Mouse (Mus musculus) stomach, embryonic 16.5 days (tissue): ENCODE data around the gene Vps37c. TPM values are rescaled to one million over a fixed set of nuclear protein-coding genes. Genes with fewer than 3 reads are reported as not detected.

Experiments
- ATAC-seq: fragments of 200-750 bp; cut with Nextera tagmentation; 2 replicates; pipeline ENCODE4 v1.8.0; 2017; ENCODE audit warnings: moderate number of reproducible peaks, moderate TSS enrichment; ENCODE audit not compliant: insufficient read depth, low FRiP score
- H3K27ac ChIP-seq: fragments of 300-500 bp; sonication (generic); 2 replicates; pipeline ENCODE4 v1.5.1; 2014; ENCODE audit warnings: low read length
- H3K27me3 ChIP-seq: fragments of 300-500 bp; sonication (generic); 2 replicates; pipeline ENCODE4 v1.6.1; 2014; ENCODE audit warnings: low read length, control low read depth, mixed read lengths; ENCODE audit not compliant: control insufficient read depth, insufficient read depth
- H3K36me3 ChIP-seq: fragments of 300-500 bp; sonication (generic); 2 replicates; pipeline ENCODE4 v1.6.1; 2014; ENCODE audit warnings: low read length; ENCODE audit not compliant: control insufficient read depth, insufficient read depth
- H3K4me1 ChIP-seq: fragments of 300-500 bp; sonication (generic); 2 replicates; pipeline ENCODE4 v1.6.1; 2014; ENCODE audit warnings: low read length, control low read depth, mixed read lengths; ENCODE audit not compliant: control insufficient read depth, insufficient read depth
- H3K4me2 ChIP-seq: fragments of 300-500 bp; sonication (generic); 2 replicates; pipeline ENCODE4 v1.6.1; 2014; ENCODE audit warnings: low read depth, low read length, mixed read lengths
- H3K4me3 ChIP-seq: fragments of 300-500 bp; sonication (generic); replicated peaks from 2 replicates; pipeline ENCODE4 v1.5.1; 2014; ENCODE audit warnings: mild to moderate bottlenecking, low read length
- H3K9ac ChIP-seq: fragments of 300-500 bp; sonication (generic); 2 replicates; pipeline ENCODE4 v1.6.1; 2014; ENCODE audit warnings: low read length
- H3K9me3 ChIP-seq: fragments of 300-500 bp; sonication (generic); replicated peaks from 2 replicates; pipeline ENCODE4 v1.6.1; 2016; ENCODE audit warnings: low read length, control low read depth; ENCODE audit not compliant: control insufficient read depth
- WGBS: fragments of 180-500 bp; shearing (Covaris S2); extraction: QIAGEN DNeasy Blood & Tissue Kit; methylation state at CpG from one replicate; pipeline ENCODE4 v1.1.7; 2014; 5-methylcytosine and 5-hydroxymethylcytosine counted together
- polyA plus RNA-seq: library from polyadenylated mRNA; unstranded; fragments of >200 nt; fragmentation: Nextera tagmentation; extraction: Ambion mirVana; gene quantifications from 2 replicates; pipeline ENCODE4 v1.2.1, GENCODE M21; 2015

Gene Vps37c
- polyA plus RNA-seq: 48.7 and 60.3 TPM in 2 replicates

DNA sequence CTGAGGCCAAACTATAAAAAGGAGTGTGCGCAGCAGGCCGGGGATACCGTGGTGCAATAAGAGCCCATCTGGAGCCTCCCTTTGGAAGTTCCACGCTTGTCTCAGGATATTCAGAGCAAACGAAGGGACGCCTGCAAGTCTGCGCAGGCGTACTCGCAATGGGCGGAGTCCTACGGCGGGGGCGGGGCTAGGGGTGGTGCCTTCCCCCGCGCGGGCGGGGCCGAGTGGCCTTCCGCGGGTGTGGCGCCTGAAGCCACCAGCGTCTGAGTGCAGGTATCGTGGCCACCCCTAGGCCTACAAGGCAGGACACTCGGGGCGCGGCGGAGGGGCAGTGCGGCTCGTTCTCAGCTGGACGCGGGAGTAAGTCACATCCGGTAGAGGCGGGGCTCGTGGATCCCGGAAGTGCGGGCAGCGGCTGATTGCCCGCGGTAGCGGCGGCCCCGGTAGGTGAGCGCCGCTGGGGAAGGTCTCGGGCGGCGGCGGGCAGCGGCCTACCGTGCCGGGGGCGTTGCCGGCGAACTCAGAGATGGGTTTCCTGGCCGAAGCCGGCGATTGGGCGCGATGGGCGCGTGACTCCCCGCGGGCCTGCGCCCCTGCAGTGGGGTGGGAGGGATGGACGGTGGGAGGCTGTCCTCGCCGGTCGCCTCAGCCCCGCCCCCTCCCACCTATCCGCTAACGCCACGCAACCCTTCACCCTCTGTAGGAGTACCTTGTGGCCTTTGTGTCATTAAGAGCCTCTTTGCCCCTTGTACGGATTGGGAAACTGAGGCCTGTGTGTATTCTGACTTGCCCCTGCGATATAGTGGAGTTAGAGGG lies at the start of gene Vps37c:
Gene Vps37c (plus strand): TSS at position 199 of the 816 bp plus-strand sequence.
- Histone ChIP-seq H3K4me2 (peak within 1 kb of the TSS; percentile 80), H3K36me3 (no peaks in the 10 kb centered on the region), H3K27ac (peak within 1 kb of the TSS; percentile 94), H3K9ac (peak within 1 kb of the TSS; percentile 81), H3K4me1 (peaks cover 29% of the 10 kb centered on the region), H3K9me3 (no peaks in the 10 kb centered on the region), H3K4me3 (peak within 1 kb of the TSS; percentile 60), H3K27me3 (no peaks in the 10 kb centered on the region)
- ATAC-seq: peak; percentile 91
- under 1% methylated on average over 73 of the region's 74 CpGs for WGBS

DNA sequence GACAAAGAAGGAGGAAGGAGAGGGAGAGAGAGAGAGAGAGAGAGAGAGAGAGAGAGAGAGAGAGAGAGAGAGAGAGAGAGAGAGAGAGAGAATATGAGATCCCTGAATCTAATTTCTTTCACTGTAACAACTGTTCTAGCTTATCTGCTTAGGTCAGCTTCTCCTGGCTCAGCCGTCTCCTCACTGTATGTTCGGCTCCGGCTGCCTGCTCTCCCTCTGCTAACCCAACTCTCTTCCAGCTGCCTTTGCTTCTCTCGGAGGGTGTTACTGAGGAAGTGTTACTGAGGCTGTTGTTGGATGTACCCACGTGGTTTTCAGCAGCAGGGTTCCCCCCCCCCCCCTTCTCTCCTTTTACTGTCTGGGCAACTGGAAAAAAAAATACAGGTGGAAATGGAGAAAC lies 48.5 kb upstream of the Vps37c start:
- 8% methylated on average over 5 of the region's 5 CpGs for WGBS
- ATAC-seq: no peak
- Histone ChIP-seq H3K9ac (no peak overlapping the region), H3K4me3 (no peak overlapping the region), H3K9me3 (no peaks in the 10 kb centered on the region), H3K27me3 (no peaks in the 10 kb centered on the region; the same call in 1 of the 2 replicates), H3K27ac (no peak overlapping the region), H3K36me3 (no peaks in the 10 kb centered on the region), H3K4me2 (no peak overlapping the region), H3K4me1 (peaks cover 4% of the 10 kb centered on the region; the same call in 1 of the 2 replicates)

DNA sequence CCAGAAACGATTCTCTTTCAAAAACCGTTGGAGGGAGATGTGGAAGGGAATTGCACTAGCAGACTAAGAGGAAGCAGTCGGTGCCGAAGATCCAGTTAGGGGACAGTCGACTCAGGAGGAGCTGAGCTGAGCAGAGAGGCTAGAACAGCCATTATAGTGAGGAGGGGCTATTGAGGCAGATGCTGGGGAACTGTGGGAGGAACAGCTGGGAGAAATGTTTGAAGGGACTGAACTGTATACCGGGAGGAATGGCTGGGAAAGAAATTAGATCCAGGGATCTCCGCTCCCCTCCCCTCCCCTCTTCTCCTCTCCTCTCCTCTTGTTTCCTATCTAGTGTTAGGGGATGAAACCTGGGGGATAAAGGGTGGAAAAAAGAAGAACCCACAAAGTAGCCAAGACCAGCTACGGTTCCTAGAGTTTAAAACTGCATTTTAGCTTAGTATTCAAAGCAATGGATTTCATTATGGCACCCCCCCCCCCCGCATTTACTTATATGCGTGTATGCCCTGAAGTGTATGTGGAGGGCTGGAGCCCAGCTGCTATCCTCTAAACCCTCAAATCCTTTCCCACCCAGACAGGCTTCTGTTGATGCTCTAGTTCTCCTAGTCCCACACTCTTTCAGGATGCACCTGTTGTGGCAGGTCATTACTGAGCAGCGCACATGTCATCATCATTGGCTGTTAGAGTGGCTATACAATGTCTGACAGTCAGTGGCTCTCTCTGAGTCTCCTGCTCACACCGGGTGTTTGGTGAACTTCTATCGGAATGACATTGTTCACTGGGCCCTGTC lies 47.8 kb upstream of the Vps37c start:
- Histone ChIP-seq H3K27ac (no peak overlapping the region), H3K9ac (no peak overlapping the region), H3K9me3 (no peaks in the 10 kb centered on the region), H3K36me3 (no peaks in the 10 kb centered on the region), H3K4me1 (no peaks in the 10 kb centered on the region; the same call in 1 of the 2 replicates), H3K4me3 (no peak overlapping the region), H3K4me2 (no peak overlapping the region), H3K27me3 (no peaks in the 10 kb centered on the region; the same call in 1 of the 2 replicates)
- ATAC-seq: no peak
- 49% methylated on average over 13 of the region's 13 CpGs for WGBS

DNA sequence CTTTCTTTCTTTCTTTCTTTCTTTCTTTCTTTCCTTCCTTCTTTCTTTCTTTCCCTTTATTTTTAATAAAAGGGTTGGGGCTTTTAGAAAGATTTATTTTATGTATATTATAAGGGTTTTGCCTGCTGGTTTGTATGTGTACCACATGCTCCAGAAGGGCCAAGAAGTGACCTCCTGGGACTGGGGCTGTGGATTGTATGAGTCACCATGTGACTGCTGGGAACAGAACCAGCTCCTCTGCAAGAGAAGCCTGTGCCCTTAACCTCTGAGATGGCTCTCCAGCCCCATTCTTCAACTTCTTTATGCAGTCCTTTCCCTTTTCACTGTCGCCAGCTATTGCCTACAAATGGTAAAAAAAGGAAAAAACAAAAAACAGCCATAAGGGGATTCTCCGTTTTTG lies 42.9 kb upstream of the Vps37c start:
- 80% methylated on average over 2 of the region's 2 CpGs for WGBS
- ATAC-seq: no peak
- H3K4me1 ChIP-seq: no peaks in the 10 kb centered on the region; the same call in 1 of the 2 replicates
- no peaks in the 10 kb centered on the region for H3K9me3 ChIP-seq
- H3K4me2 ChIP-seq: no peak overlapping the region
- no peaks in the 10 kb centered on the region; the same call in 1 of the 2 replicates for H3K27me3 ChIP-seq
- H3K9ac ChIP-seq: no peak overlapping the region
- H3K4me3 ChIP-seq: no peak overlapping the region
- H3K27ac ChIP-seq: no peak overlapping the region
- no peaks in the 10 kb centered on the region for H3K36me3 ChIP-seq

- Histone ChIP-seq H3K27ac (no peak overlapping the region), H3K27me3 (no peaks in the 10 kb centered on the region), H3K4me1 (no peaks in the 10 kb centered on the region), H3K36me3 (no peaks in the 10 kb centered on the region), H3K4me3 (no peak overlapping the region), H3K4me2 (no peak overlapping the region), H3K9me3 (no peaks in the 10 kb centered on the region), H3K9ac (no peak overlapping the region)
- ATAC-seq: no peak
- 76% methylated on average over 8 of the region's 8 CpGs for WGBS
Measured at GRCm38 (mm10) chr19:10648156-10648555, 40.4 kb upstream of the Vps37c start.

- no peaks in the 10 kb centered on the region for H3K36me3 ChIP-seq
- no peak overlapping the region for H3K27ac ChIP-seq
- no peak overlapping the region for H3K4me3 ChIP-seq
- H3K9me3 ChIP-seq: no peaks in the 10 kb centered on the region
- no peaks in the 10 kb centered on the region for H3K27me3 ChIP-seq
- no peak overlapping the region for H3K4me2 ChIP-seq
- WGBS: 45% methylated on average over 3 of the region's 3 CpGs
- no peaks in the 10 kb centered on the region; the same call in 1 of the 2 replicates for H3K4me1 ChIP-seq
- H3K9ac ChIP-seq: no peak overlapping the region
- ATAC-seq: no peak
Measured at GRCm38 (mm10) chr19:10656058-10656457, 32.5 kb upstream of the Vps37c start.

DNA sequence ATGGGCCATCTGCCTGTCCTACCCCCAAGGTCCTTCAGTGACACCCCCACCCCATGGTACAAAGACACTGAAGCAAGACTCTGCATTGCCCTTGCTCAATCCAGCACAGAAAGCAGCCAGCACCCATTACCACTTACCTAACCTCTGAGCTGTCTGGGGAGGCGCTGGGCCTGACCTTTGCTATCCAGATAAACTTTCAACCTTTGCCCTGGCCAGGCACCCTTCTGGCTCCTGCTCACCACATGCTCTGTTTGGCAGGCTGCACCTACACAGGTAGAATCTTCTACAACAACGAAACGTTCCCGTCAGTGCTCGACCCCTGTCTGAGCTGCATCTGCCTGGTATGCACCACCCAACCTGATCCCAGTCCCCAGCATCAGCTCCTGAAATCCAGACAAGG lies 30.8 kb upstream of the Vps37c start:
- no peaks in the 10 kb centered on the region; the same call in 1 of the 2 replicates for H3K4me1 ChIP-seq
- WGBS: 70% methylated on average over 5 of the region's 5 CpGs
- no peak for ATAC-seq
- H3K36me3 ChIP-seq: no peaks in the 10 kb centered on the region
- H3K4me3 ChIP-seq: no peak overlapping the region
- no peaks in the 10 kb centered on the region for H3K27me3 ChIP-seq
- H3K9me3 ChIP-seq: no peaks in the 10 kb centered on the region
- H3K9ac ChIP-seq: no peak overlapping the region
- H3K4me2 ChIP-seq: no peak overlapping the region
- H3K27ac ChIP-seq: no peak overlapping the region

DNA sequence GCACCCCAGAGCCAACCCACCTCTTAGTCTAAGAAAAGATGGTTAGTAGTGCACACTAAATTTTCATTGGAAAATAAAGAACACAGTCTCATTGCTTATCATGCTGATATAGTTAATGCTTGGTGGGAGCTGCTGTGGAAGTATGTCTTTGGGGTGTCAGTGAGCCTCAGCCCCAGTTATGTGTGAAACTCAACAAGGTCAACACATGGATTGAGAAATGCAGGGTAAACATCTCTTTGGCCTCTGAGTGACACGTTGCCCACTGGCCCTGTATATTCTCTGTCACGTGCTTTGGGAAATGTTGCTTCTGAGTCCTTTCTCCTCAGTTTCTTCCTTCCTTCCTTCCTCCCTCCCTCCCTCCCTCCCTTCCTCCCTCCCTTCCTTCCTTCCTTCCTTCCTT lies 30.1 kb upstream of the Vps37c start:
- no peak overlapping the region for H3K27ac ChIP-seq
- H3K4me2 ChIP-seq: no peak overlapping the region
- no peaks in the 10 kb centered on the region for H3K27me3 ChIP-seq
- no peak overlapping the region for H3K9ac ChIP-seq
- WGBS: 78% methylated on average over 2 of the region's 2 CpGs
- no peaks in the 10 kb centered on the region; the same call in 1 of the 2 replicates for H3K4me1 ChIP-seq
- H3K36me3 ChIP-seq: no peaks in the 10 kb centered on the region
- ATAC-seq: no peak
- no peaks in the 10 kb centered on the region for H3K9me3 ChIP-seq
- no peak overlapping the region for H3K4me3 ChIP-seq

DNA sequence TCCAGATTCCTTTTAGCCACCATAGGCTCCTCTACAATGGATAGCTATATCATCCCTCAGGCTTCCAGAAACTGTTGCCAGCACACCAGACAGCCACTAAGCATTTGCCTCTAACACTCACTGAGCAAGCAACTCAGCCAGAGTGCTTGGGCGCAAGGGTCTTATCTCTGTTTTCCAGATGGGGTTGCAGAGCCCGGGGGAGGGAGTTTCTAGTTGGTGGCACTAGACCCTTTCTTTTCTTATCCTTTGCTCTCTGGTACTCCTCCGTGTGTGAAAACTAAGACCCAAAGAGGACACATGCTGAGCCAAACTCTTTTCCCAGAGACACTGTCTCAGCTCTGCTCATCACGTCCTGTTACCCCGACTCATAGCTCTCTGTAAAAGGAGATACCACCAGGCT lies 27.2 kb upstream of the Vps37c start:
- no peaks in the 10 kb centered on the region; the same call in 1 of the 2 replicates for H3K4me1 ChIP-seq
- no peaks in the 10 kb centered on the region for H3K9me3 ChIP-seq
- no peaks in the 10 kb centered on the region for H3K27me3 ChIP-seq
- H3K9ac ChIP-seq: no peak overlapping the region
- no peak overlapping the region for H3K4me2 ChIP-seq
- ATAC-seq: no peak
- 74% methylated on average over 5 of the region's 5 CpGs for WGBS
- no peak overlapping the region for H3K27ac ChIP-seq
- no peak overlapping the region for H3K4me3 ChIP-seq
- H3K36me3 ChIP-seq: no peaks in the 10 kb centered on the region
